Mouse (Mus musculus): ENCODE data around the gene Fermt2. TPM values are rescaled to one million over a fixed set of nuclear protein-coding genes. Genes with fewer than 3 reads are reported as not detected.
A peak's percentile ranks its signal among the peaks of the same experiment; 100 is the strongest.

The Fermt2 gene
- 100 to 1,000 TPM; 207 to 241 TPM for total RNA-seq (2021)
- long read RNA-seq, experiment 1, transcript Fermt2-201 (15 exons, 3,293 nt) = major isoform, 42 of 164 reads
- long read RNA-seq, experiment 1, partial matches to known transcripts = 23 of 164 reads
- long read RNA-seq, experiment 1, other reads (novel, unspliced or antisense) = 99 of 164 reads
- long read RNA-seq, experiment 2, transcript Fermt2-201 (15 exons, 3,293 nt) = major isoform, 41 of 142 reads
- long read RNA-seq, experiment 2, partial matches to known transcripts = 44 of 142 reads
- long read RNA-seq, experiment 2, other reads (novel, unspliced or antisense) = 57 of 142 reads

- DNase-seq = peak; percentile 91
These were observed at the start of gene Fermt2 for GRCm38 (mm10) chr14:45529411-45530363. Fermt2 (minus strand) TSS chr14:45530118.

- peak; percentile 60 for DNase-seq
These were observed 36.4 kb upstream of the Fermt2 start for GRCm38 (mm10) chr14:45566066-45566937.

GRCm38 (mm10) chr14:45565216-45566065 lies 35.5 kb upstream of the Fermt2 start:
- DNase-seq = peak; percentile 64

GRCm38 (mm10) chr14:45563577-45563976 lies 33.7 kb upstream of the Fermt2 start:
- peak; percentile 68 for DNase-seq

GRCm38 (mm10) chr14:45561681-45562080 lies 31.8 kb upstream of the Fermt2 start:
- DNase-seq = no peak

GRCm38 (mm10) chr14:45559018-45559417 lies 29.1 kb upstream of the Fermt2 start:
- no peak for DNase-seq

GRCm38 (mm10) chr14:45554336-45554735 lies 24.4 kb upstream of the Fermt2 start:
- DNase-seq = no peak

GRCm38 (mm10) chr14:45553854-45554253 lies 23.9 kb upstream of the Fermt2 start:
- peak; percentile 71 for DNase-seq

GRCm38 (mm10) chr14:45552431-45552830 lies 22.5 kb upstream of the Fermt2 start:
- DNase-seq = no peak

- DNase-seq = peak; percentile 31
These were observed 21.3 kb upstream of the Fermt2 start for GRCm38 (mm10) chr14:45551121-45551768.

GRCm38 (mm10) chr14:45550010-45550647 lies 20.2 kb upstream of the Fermt2 start:
- no peak for DNase-seq

- DNase-seq = no peak
These were observed 18.2 kb upstream of the Fermt2 start for GRCm38 (mm10) chr14:45548118-45548517.

GRCm38 (mm10) chr14:45544905-45545304 lies 15.0 kb upstream of the Fermt2 start:
- DNase-seq = no peak

- DNase-seq = no peak
These were observed 14.1 kb upstream of the Fermt2 start for GRCm38 (mm10) chr14:45544026-45544425.

- DNase-seq = peak; percentile 78
These were observed 9.9 kb upstream of the Fermt2 start for GRCm38 (mm10) chr14:45539659-45540468.

GRCm38 (mm10) chr14:45530364-45531345 lies 737 bp upstream of the Fermt2 start:
- no peak for DNase-seq

- no peak for DNase-seq
These were observed 1.1 kb downstream of the Fermt2 start for GRCm38 (mm10) chr14:45528861-45529260.

GRCm38 (mm10) chr14:45515771-45516170 lies 14.1 kb downstream of the Fermt2 start:
- no peak for DNase-seq
